Mouse (Mus musculus): ENCODE measurements at regions not wholly inside any gene's neighbourhood (a gene's known extent, or its start where the extent isn't known, plus 50 kb on each side); places are given as distances from the start of the nearest gene placed in this dataset.

- Histone ChIP-seq H3K36me3 (replicated peaks; ENCODE audit: low read length) (no peaks in the 10 kb centered on the region), H3K4me1 (no peaks in the 10 kb centered on the region), H3K9me3 (peaks cover 21% of the 10 kb centered on the region), H3K4me3 (replicated peaks) (no peak overlapping the region), H3K27me3 (replicated peaks) (no peaks in the 10 kb centered on the region)
- TF ChIP-seq GATA1 (IDR thresholded peaks at IDR 0.05; ENCODE audit: borderline replicate concordance, low read length) = no peak
- TF ChIP-seq FLI1 (IDR thresholded peaks at IDR 0.05; ENCODE audit: low read length) = no peak
Measured at GRCm38 (mm10) chr3:128990183-128990912, 209.3 kb upstream of the Pitx2 start.

- no peak overlapping the region for H3K4me3 ChIP-seq (replicated peaks)
- H3K27me3 ChIP-seq (replicated peaks) = no peaks in the 10 kb centered on the region
- H3K9me3 ChIP-seq = peaks cover 29% of the 10 kb centered on the region
- no peaks in the 10 kb centered on the region for H3K36me3 ChIP-seq (replicated peaks; ENCODE audit: low read length)
- H3K4me1 ChIP-seq = no peaks in the 10 kb centered on the region
- TF ChIP-seq FLI1 (IDR thresholded peaks at IDR 0.05; ENCODE audit: low read length) = no peak
- no peak for TF ChIP-seq GATA1 (IDR thresholded peaks at IDR 0.05; ENCODE audit: borderline replicate concordance, low read length)
Measured at GRCm38 (mm10) chr3:129002866-129003265, 196.8 kb upstream of the Pitx2 start.

GRCm38 (mm10) chr3:129004085-129004484 lies 195.6 kb upstream of the Pitx2 start:
- Histone ChIP-seq H3K4me1 (no peaks in the 10 kb centered on the region), H3K9me3 (peaks cover 30% of the 10 kb centered on the region), H3K4me3 (replicated peaks) (no peak overlapping the region), H3K27me3 (replicated peaks) (no peaks in the 10 kb centered on the region), H3K36me3 (replicated peaks; ENCODE audit: low read length) (no peaks in the 10 kb centered on the region)
- TF ChIP-seq FLI1 (IDR thresholded peaks at IDR 0.05; ENCODE audit: low read length) (no peak), GATA1 (IDR thresholded peaks at IDR 0.05; ENCODE audit: borderline replicate concordance, low read length) (no peak)

DNA sequence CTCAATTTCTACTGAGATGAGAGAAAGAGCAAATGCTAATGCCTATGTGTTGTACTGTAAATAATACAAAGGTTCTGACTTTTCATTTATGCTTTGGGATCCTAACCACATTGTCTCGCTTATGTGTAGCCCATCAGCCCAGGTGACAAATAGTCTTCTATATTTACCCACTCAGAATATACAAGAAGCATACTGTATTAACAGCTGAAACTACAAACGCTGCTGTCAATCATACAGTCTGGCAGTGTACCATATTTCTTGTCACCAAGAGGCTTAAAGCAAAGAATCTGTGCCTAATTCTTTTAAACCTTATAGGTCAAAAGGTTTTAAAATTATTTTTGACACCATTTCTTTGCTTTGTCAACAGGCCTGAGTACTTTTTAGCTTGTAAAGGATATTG lies 160.8 kb upstream of the Pitx2 start:
- TF ChIP-seq GATA1 (IDR thresholded peaks at IDR 0.05; ENCODE audit: borderline replicate concordance, low read length) = no peak
- TF ChIP-seq FLI1 (IDR thresholded peaks at IDR 0.05; ENCODE audit: low read length) = no peak
- Histone ChIP-seq H3K9me3 (no peaks in the 10 kb centered on the region), H3K4me1 (no peaks in the 10 kb centered on the region), H3K4me3 (replicated peaks) (no peak overlapping the region), H3K27me3 (replicated peaks) (no peaks in the 10 kb centered on the region), H3K36me3 (replicated peaks; ENCODE audit: low read length) (no peaks in the 10 kb centered on the region)

- H3K4me3 ChIP-seq (replicated peaks) = no peak overlapping the region
- no peaks in the 10 kb centered on the region for H3K36me3 ChIP-seq (replicated peaks; ENCODE audit: low read length)
- TF ChIP-seq GATA1 (IDR thresholded peaks at IDR 0.05; ENCODE audit: borderline replicate concordance, low read length) = no peak
- TF ChIP-seq FLI1 (IDR thresholded peaks at IDR 0.05; ENCODE audit: low read length) = no peak
- H3K9me3 ChIP-seq = peaks cover 4% of the 10 kb centered on the region
- H3K4me1 ChIP-seq = no peaks in the 10 kb centered on the region
- H3K27me3 ChIP-seq (replicated peaks) = no peaks in the 10 kb centered on the region
Measured at GRCm38 (mm10) chr3:129044834-129045233, 154.8 kb upstream of the Pitx2 start.

GRCm38 (mm10) chr3:129049899-129050597 lies 149.6 kb upstream of the Pitx2 start:
- Histone ChIP-seq H3K27me3 (replicated peaks) (no peaks in the 10 kb centered on the region), H3K9me3 (peaks cover 4% of the 10 kb centered on the region), H3K36me3 (replicated peaks; ENCODE audit: low read length) (no peaks in the 10 kb centered on the region), H3K4me3 (replicated peaks) (no peak overlapping the region), H3K4me1 (no peaks in the 10 kb centered on the region)
- TF ChIP-seq FLI1 (IDR thresholded peaks at IDR 0.05; ENCODE audit: low read length) (no peak), GATA1 (IDR thresholded peaks at IDR 0.05; ENCODE audit: borderline replicate concordance, low read length) (no peak)

DNA sequence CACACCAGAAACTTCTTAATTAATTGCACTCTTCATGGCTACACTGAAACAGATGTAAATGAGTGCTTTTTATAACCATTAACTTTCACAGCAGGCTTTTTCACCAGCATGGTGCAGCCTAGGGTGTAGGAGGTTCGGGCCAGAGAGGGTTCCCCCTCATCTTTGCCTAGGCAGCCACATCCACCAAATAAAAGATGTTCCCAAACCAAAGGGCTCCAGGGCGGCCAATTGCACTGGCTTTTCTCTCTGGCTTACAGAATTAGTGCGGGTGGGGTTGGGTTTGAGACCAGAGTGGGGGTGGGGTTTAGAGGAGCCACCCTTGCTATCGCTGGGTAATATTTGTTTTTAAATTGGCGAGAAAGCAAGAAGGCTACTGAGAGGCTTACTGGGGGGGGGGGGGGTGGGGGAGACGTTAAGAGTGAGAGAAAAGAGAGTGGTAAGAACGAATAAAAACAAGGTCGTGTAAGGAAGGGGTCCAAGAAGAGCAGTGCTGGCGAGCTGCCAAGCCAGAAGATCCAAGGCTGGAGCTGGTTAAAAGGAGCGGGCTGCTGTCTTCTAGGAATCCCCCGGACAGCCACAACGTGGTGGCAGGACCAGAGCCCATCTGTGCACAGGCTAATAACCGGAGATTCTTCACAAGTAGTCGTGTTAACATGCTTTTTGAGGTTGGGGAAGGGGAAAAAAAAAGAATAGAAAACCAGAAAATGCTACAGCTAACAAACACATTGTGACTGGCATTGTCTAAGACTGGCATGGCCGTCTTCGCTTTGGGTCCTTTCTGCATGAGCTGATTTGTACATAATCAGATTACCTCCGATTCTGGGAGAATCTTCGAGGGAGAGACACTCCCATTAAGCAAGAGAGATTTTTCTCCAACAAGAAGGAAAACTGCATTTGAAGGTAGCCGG lies 134.0 kb upstream of the Pitx2 start:
- H3K4me1 ChIP-seq = no peaks in the 10 kb centered on the region
- TF ChIP-seq GATA1 (IDR thresholded peaks at IDR 0.05; ENCODE audit: borderline replicate concordance, low read length) = no peak
- TF ChIP-seq FLI1 (IDR thresholded peaks at IDR 0.05; ENCODE audit: low read length) = no peak
- H3K9me3 ChIP-seq = peaks cover 15% of the 10 kb centered on the region
- H3K27me3 ChIP-seq (replicated peaks) = no peaks in the 10 kb centered on the region
- no peaks in the 10 kb centered on the region for H3K36me3 ChIP-seq (replicated peaks; ENCODE audit: low read length)
- H3K4me3 ChIP-seq (replicated peaks) = no peak overlapping the region

DNA sequence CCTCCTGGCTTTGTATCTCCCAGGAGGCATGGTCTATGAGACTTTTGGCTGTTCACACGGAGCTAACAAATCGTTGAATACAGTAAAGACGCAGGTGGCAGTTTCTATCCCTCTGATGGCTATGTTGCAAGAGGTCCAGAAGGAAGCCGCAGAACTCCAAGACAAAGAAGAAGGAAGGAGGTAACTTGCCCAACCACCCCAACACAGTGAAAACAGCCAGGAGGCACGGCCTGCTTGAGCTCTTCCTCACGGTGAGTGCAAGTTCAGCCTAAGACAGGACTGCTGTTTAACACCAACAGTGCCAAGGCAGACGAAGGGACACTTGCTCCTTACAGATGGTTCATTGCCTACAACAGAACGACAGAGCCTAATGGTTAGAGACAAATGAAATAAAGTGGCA lies 130.0 kb upstream of the Pitx2 start:
- Histone ChIP-seq H3K4me3 (replicated peaks) (peak overlapping the region; percentile 8), H3K9me3 (peaks cover 21% of the 10 kb centered on the region), H3K36me3 (replicated peaks; ENCODE audit: low read length) (no peaks in the 10 kb centered on the region), H3K4me1 (no peaks in the 10 kb centered on the region), H3K27me3 (replicated peaks) (no peaks in the 10 kb centered on the region)
- no peak for TF ChIP-seq GATA1 (IDR thresholded peaks at IDR 0.05; ENCODE audit: borderline replicate concordance, low read length)
- TF ChIP-seq FLI1 (IDR thresholded peaks at IDR 0.05; ENCODE audit: low read length) = no peak

- no peaks in the 10 kb centered on the region for H3K4me1 ChIP-seq
- H3K9me3 ChIP-seq = peaks cover 25% of the 10 kb centered on the region
- no peaks in the 10 kb centered on the region for H3K36me3 ChIP-seq (replicated peaks; ENCODE audit: low read length)
- no peaks in the 10 kb centered on the region for H3K27me3 ChIP-seq (replicated peaks)
- TF ChIP-seq FLI1 (IDR thresholded peaks at IDR 0.05; ENCODE audit: low read length) (no peak), GATA1 (IDR thresholded peaks at IDR 0.05; ENCODE audit: borderline replicate concordance, low read length) (no peak)
- H3K4me3 ChIP-seq (replicated peaks) = no peak overlapping the region
Measured at GRCm38 (mm10) chr3:129070521-129070933, 129.2 kb upstream of the Pitx2 start.

Data from megakaryocyte, embryonic 14.5 days (primary cell).